Mouse (Mus musculus): ENCODE results near the gene D6Ertd527e. TPM values are rescaled to one million over a fixed set of nuclear protein-coding genes. Genes with fewer than 3 reads are reported as not detected.
"Not testable (repeated sequence)": the region's sequence is repeated elsewhere in the genome, so short reads cannot be mapped to it uniquely, and the experiment has no call there.

The D6Ertd527e gene
- 0.18 and 0.25 TPM in 2 replicates for polyA plus RNA-seq (2015; fragmentation: Nextera tagmentation; extraction: Ambion mirVana)

- no peak for DNase-seq (ENCODE audit: low spot score)
These were observed at the start of gene D6Ertd527e for GRCm38 (mm10) chr6:87104123-87104796. Gene D6Ertd527e, plus strand, starts transcription at chr6:87104746.

- DNase-seq (ENCODE audit: low spot score) = no peak
These were observed 44.8 kb upstream of the D6Ertd527e start for GRCm38 (mm10) chr6:87059754-87060153.

- no peak for DNase-seq (ENCODE audit: low spot score)
These were observed 41.0 kb upstream of the D6Ertd527e start for GRCm38 (mm10) chr6:87063586-87063985.

GRCm38 (mm10) chr6:87068209-87068608, 36.3 kb upstream of the D6Ertd527e start:
- no peak for DNase-seq (ENCODE audit: low spot score)

GRCm38 (mm10) chr6:87069195-87069900, 35.2 kb upstream of the D6Ertd527e start:
- DNase-seq (ENCODE audit: low spot score) = no peak

GRCm38 (mm10) chr6:87070641-87071040, 33.9 kb upstream of the D6Ertd527e start:
- DNase-seq (ENCODE audit: low spot score) = no peak

GRCm38 (mm10) chr6:87072759-87073158, 31.8 kb upstream of the D6Ertd527e start:
- DNase-seq (ENCODE audit: low spot score) = no peak

- peak; percentile 81 for DNase-seq (ENCODE audit: low spot score)
These were observed 29.4 kb upstream of the D6Ertd527e start for GRCm38 (mm10) chr6:87075092-87075685.

GRCm38 (mm10) chr6:87079457-87079856, 25.1 kb upstream of the D6Ertd527e start:
- no peak for DNase-seq (ENCODE audit: low spot score)

- no peak for DNase-seq (ENCODE audit: low spot score)
These were observed 19.5 kb upstream of the D6Ertd527e start for GRCm38 (mm10) chr6:87085026-87085425.

GRCm38 (mm10) chr6:87088356-87088755, 16.2 kb upstream of the D6Ertd527e start:
- no peak for DNase-seq (ENCODE audit: low spot score)

- no peak for DNase-seq (ENCODE audit: low spot score)
These were observed 13.7 kb upstream of the D6Ertd527e start for GRCm38 (mm10) chr6:87090877-87091276.

- DNase-seq (ENCODE audit: low spot score) = no peak
These were observed 12.1 kb upstream of the D6Ertd527e start for GRCm38 (mm10) chr6:87092476-87092875.

- not testable (repeated sequence) for DNase-seq (ENCODE audit: low spot score)
These were observed 10.9 kb upstream of the D6Ertd527e start for GRCm38 (mm10) chr6:87093631-87094030.

GRCm38 (mm10) chr6:87099261-87099660, 5.3 kb upstream of the D6Ertd527e start:
- no peak for DNase-seq (ENCODE audit: low spot score)

- DNase-seq (ENCODE audit: low spot score) = no peak
These were observed 4.8 kb upstream of the D6Ertd527e start for GRCm38 (mm10) chr6:87099671-87100296.

- DNase-seq (ENCODE audit: low spot score) = no peak
These were observed 4.1 kb upstream of the D6Ertd527e start for GRCm38 (mm10) chr6:87100297-87101020.

GRCm38 (mm10) chr6:87101281-87101954, 3.1 kb upstream of the D6Ertd527e start:
- DNase-seq (ENCODE audit: low spot score) = peak; percentile 90

- DNase-seq (ENCODE audit: low spot score) = no peak
These were observed 2.6 kb upstream of the D6Ertd527e start for GRCm38 (mm10) chr6:87101955-87102353.

GRCm38 (mm10) chr6:87102421-87102911, 2.1 kb upstream of the D6Ertd527e start:
- DNase-seq (ENCODE audit: low spot score) = peak; percentile 33

All from thymus, postnatal 0 days (tissue).